8 mouse cellular contexts compared by ENCODE assay signal in genomic region chr10:122047727-122048365, GRCm38 (mm10). TPM values are rescaled to one million over a fixed set of nuclear protein-coding genes. Genes with fewer than 3 reads are reported as not detected.
DNase-seq lines count a peak whose midpoint lies in the region; ATAC-seq and TF ChIP-seq lines count a peak whose summit lies in the region.

No protein-coding gene starts in this region.

- H3K36me3 ChIP-seq in embryonic facial prominence, embryonic 15.5 days = no peaks in the 10 kb centered on the region
- H3K36me3 ChIP-seq in limb, embryonic 14.5 days (ENCODE audit: control insufficient read depth, insufficient read depth, low read length) = no peaks in the 10 kb centered on the region
- H3K36me3 ChIP-seq in midbrain, embryonic 15.5 days (replicated peaks) = no peaks in the 10 kb centered on the region

- no peaks in the 10 kb centered on the region for H3K27me3 ChIP-seq in embryonic facial prominence, embryonic 15.5 days
- H3K27me3 ChIP-seq in limb, embryonic 14.5 days (ENCODE audit: control insufficient read depth, insufficient read depth, low read length) = no peaks in the 10 kb centered on the region
- no peaks in the 10 kb centered on the region for H3K27me3 ChIP-seq in midbrain, embryonic 15.5 days (replicated peaks)

- H3K4me2 ChIP-seq in embryonic facial prominence, embryonic 15.5 days (replicated peaks) = peak overlapping the region; percentile 83
- H3K4me2 ChIP-seq in limb, embryonic 14.5 days (replicated peaks; ENCODE audit: low read depth, low read length, severe bottlenecking) = peak overlapping the region; percentile 81
- peak overlapping the region; percentile 68 for H3K4me2 ChIP-seq in midbrain, embryonic 15.5 days

- peak overlapping the region; percentile 72 for H3K27ac ChIP-seq in embryonic facial prominence, embryonic 15.5 days (replicated peaks)
- peak overlapping the region; percentile 79; the same call in 1 of the 2 replicates for H3K27ac ChIP-seq in limb, embryonic 14.5 days (replicated peaks; ENCODE audit: low read depth, low read length)
- peak overlapping the region; percentile 96 for H3K27ac ChIP-seq in midbrain, embryonic 15.5 days

- H3K4me1 ChIP-seq in embryonic facial prominence, embryonic 15.5 days = peaks cover 6% of the 10 kb centered on the region
- H3K4me1 ChIP-seq in limb, embryonic 14.5 days (ENCODE audit: control insufficient read depth, insufficient read depth, low read length) = peaks cover 4% of the 10 kb centered on the region
- H3K4me1 ChIP-seq in midbrain, embryonic 15.5 days = peaks cover 17% of the 10 kb centered on the region

- DNase-seq in layer of hippocampus, adult 11-12 months (ENCODE audit: low spot score) = peak; percentile 80
- DNase-seq in layer of hippocampus, adult 9-10 months (ENCODE audit: low spot score) = no peak
- peak; percentile 66 to 73 for DNase-seq in heart, adult 9 months (ENCODE audit: low spot score in 2 of 2)
- DNase-seq in kidney, adult 8-10 months = peak; percentile 34 to 68
- DNase-seq in limb, embryonic 14.5 days (ENCODE audit: low spot score) = peak; percentile 68
- peak; percentile 47 for DNase-seq in spleen, adult 12 weeks (ENCODE audit: low spot score)

- TF ChIP-seq POLR2A in limb, embryonic 14.5 days (IDR thresholded peaks at IDR 0.05; ENCODE audit: borderline replicate concordance, extremely low read depth, insufficient read depth, insufficient read length) = no peak

- H3K4me3 ChIP-seq in embryonic facial prominence, embryonic 15.5 days (replicated peaks) = peak overlapping the region; percentile 76
- peak overlapping the region; percentile 82 for H3K4me3 ChIP-seq in limb, embryonic 14.5 days (replicated peaks; ENCODE audit: low read length)
- peak overlapping the region; percentile 75 for H3K4me3 ChIP-seq in midbrain, embryonic 15.5 days

- H3K9ac ChIP-seq in embryonic facial prominence, embryonic 15.5 days = peak overlapping the region; percentile 59
- peak overlapping the region; percentile 92 for H3K9ac ChIP-seq in limb, embryonic 14.5 days (ENCODE audit: low read depth, low read length, severe bottlenecking)
- peak overlapping the region; percentile 94 for H3K9ac ChIP-seq in midbrain, embryonic 15.5 days

- ATAC-seq in embryonic facial prominence, embryonic 15.5 days (ENCODE audit: insufficient number of reproducible peaks, low FRiP score, low TSS enrichment, low read depth) = peak; percentile 78
- peak; percentile 77 for ATAC-seq in limb, embryonic 14.5 days (ENCODE audit: low FRiP score, low read depth)
- peak; percentile 82 for ATAC-seq in midbrain, embryonic 15.5 days (replicated peaks)

- WGBS in embryonic facial prominence, embryonic 15.5 days = 14% methylated on average over 37 of the region's 44 CpGs
- WGBS in limb, embryonic 14.5 days = 14% methylated on average over 34 of the region's 44 CpGs
- 11% methylated on average over 41 of the region's 44 CpGs for WGBS in midbrain, embryonic 15.5 days

- H3K9me3 ChIP-seq in embryonic facial prominence, embryonic 15.5 days (replicated peaks) = no peaks in the 10 kb centered on the region
- no peaks in the 10 kb centered on the region for H3K9me3 ChIP-seq in limb, embryonic 14.5 days (ENCODE audit: control insufficient read depth, low read length)
- no peaks in the 10 kb centered on the region for H3K9me3 ChIP-seq in midbrain, embryonic 15.5 days

RNA-seq across cellular contexts. Expression of gene Srgap1, which starts 0.7 kb away (rescaled TPM):
- 11.3 and 13.1 TPM in 2 replicates for polyA plus RNA-seq in embryonic facial prominence, embryonic 15.5 days (2015; fragmentation: Nextera tagmentation; extraction: Ambion mirVana)
- 18.2 and 21.4 TPM in 2 replicates for polyA plus RNA-seq in limb, embryonic 14.5 days (2012; rRNA removed)
- polyA plus RNA-seq in limb, embryonic 14.5 days (2014; fragmentation: Nextera tagmentation; extraction: Ambion mirVana) = 9.6 and 13.3 TPM in 2 replicates
- polyA plus RNA-seq in midbrain, embryonic 15.5 days (2015; fragmentation: Nextera tagmentation; extraction: Ambion mirVana) = 41.1 and 41.8 TPM in 2 replicates

RNA-seq across cellular contexts. Expression of gene Rxylt1, which starts 49.3 kb away (rescaled TPM):
- 47.5 and 51.2 TPM in 2 replicates for polyA plus RNA-seq in embryonic facial prominence, embryonic 15.5 days (2015; fragmentation: Nextera tagmentation; extraction: Ambion mirVana)
- polyA plus RNA-seq in limb, embryonic 14.5 days (2012; rRNA removed) = 18.1 and 25.5 TPM in 2 replicates
- polyA plus RNA-seq in limb, embryonic 14.5 days (2014; fragmentation: Nextera tagmentation; extraction: Ambion mirVana) = 64.1 and 64.9 TPM in 2 replicates
- 38.0 and 38.4 TPM in 2 replicates for polyA plus RNA-seq in midbrain, embryonic 15.5 days (2015; fragmentation: Nextera tagmentation; extraction: Ambion mirVana)
